ENCODE assay signal across 14 mouse cellular contexts in genomic region chr6:53759686-53760306, GRCm38 (mm10).
DNase-seq lines count a peak whose midpoint lies in the region; ATAC-seq and TF ChIP-seq lines count a peak whose summit lies in the region.
"Had no signal": no experiment of that assay in that cellular context is flagged by ENCODE, and none has a peak within 500 bp of the region (broad histone marks: within the 10 kb centered on the region; RNA-seq: fewer than 3 reads in every experiment).

No protein-coding gene starts in this region.

- no peaks in the 10 kb centered on the region for H3K36me3 ChIP-seq in heart, embryonic 13.5 days
- H3K36me3 ChIP-seq in heart, adult 2 months (ENCODE audit: control insufficient read depth, insufficient read depth, low read length), result no peaks in the 10 kb centered on the region
- H3K36me3 ChIP-seq in neural tube, embryonic 11.5 days (ENCODE audit: control insufficient read depth, insufficient read depth, low read length), result no peaks in the 10 kb centered on the region
- H3K36me3 ChIP-seq: limb, embryonic 15.5 days; lung, embryonic 15.5 days; neural tube, embryonic 12.5 days had no signal

- DNase-seq in heart, adult 2 months, result no peak
- DNase-seq in neural tube, embryonic 11.5 days (ENCODE audit: low spot score), result peak; percentile 14
- DNase-seq in neural tube, embryonic 10.5 days (ENCODE audit: extremely low spot score, low spot score), result no peak
- peak; percentile 30 for DNase-seq in brain, adult 2 months (ENCODE audit: low read depth, low spot score)
- no peak for DNase-seq in layer of hippocampus, adult 2 months (ENCODE audit: low spot score in 2 of 2)
- DNase-seq in urinary bladder, adult 2 months (ENCODE audit: low spot score), result no peak
- DNase-seq: cerebellum, postnatal 36 days; spleen, adult 18-20 months had no signal

- no peak for TF ChIP-seq POLR2A in heart, adult 2 months (IDR thresholded peaks at IDR 0.05; ENCODE audit: insufficient read depth, low read depth, low read length)

- H3K4me1 ChIP-seq in heart, embryonic 13.5 days, result peaks cover 18% of the 10 kb centered on the region
- 0 out of 2 replicates have a peak, but pooled peaks cover 1% of the 10 kb centered on the region for H3K4me1 ChIP-seq in heart, adult 2 months (ENCODE audit: control insufficient read depth, insufficient read depth, low read length)
- peaks cover 6% of the 10 kb centered on the region; the same call in 1 of the 2 replicates for H3K4me1 ChIP-seq in neural tube, embryonic 11.5 days (ENCODE audit: control insufficient read depth, insufficient read depth, low read length)

- H3K79me2 ChIP-seq in heart, adult 2 months (replicated peaks; ENCODE audit: control insufficient read depth, insufficient read depth, low read length), result no peaks in the 10 kb centered on the region

- no peaks in the 10 kb centered on the region for H3K27me3 ChIP-seq in heart, embryonic 13.5 days (replicated peaks)
- H3K27me3 ChIP-seq in heart, adult 2 months (ENCODE audit: control insufficient read depth, insufficient read depth, low read length), result no peaks in the 10 kb centered on the region
- no peaks in the 10 kb centered on the region for H3K27me3 ChIP-seq in neural tube, embryonic 11.5 days (ENCODE audit: control insufficient read depth, insufficient read depth, low read length)
- H3K27me3 ChIP-seq: limb, embryonic 15.5 days; lung, embryonic 15.5 days; neural tube, embryonic 12.5 days had no signal

- TF ChIP-seq EP300 in heart, adult 2 months (IDR thresholded peaks at IDR 0.05; ENCODE audit: insufficient read depth, low read depth, low read length), result no peak

- intact Hi-C loops in heart, adult 2 months (cut with DNase I), result no loop called here

- no peak for ATAC-seq in heart, embryonic 13.5 days (ENCODE audit: extremely low read depth, insufficient number of reproducible peaks, low FRiP score, low TSS enrichment)
- ATAC-seq in neural tube, embryonic 11.5 days (ENCODE audit: insufficient read depth, low FRiP score, low TSS enrichment), result no peak
- 0 out of 2 replicates have a peak, but pooled peaks have one; percentile 45 for ATAC-seq in megakaryocyte, adult 5-6 weeks (ENCODE audit: poor library complexity, severe bottlenecking)

- TF ChIP-seq CTCF in heart, adult 2 months (IDR thresholded peaks at IDR 0.05), result no peak
- no peak for TF ChIP-seq CTCF in layer of hippocampus, adult 2 months (conservative IDR thresholded peaks at IDR 0.05)

- WGBS in heart, embryonic 13.5 days, result 63% methylated on average over 3 of the region's 3 CpGs
- WGBS in heart, adult 2 months, result 54% methylated on average over 3 of the region's 3 CpGs
- WGBS in neural tube, embryonic 11.5 days, result 41% methylated on average over 3 of the region's 3 CpGs

- no peak overlapping the region for H3K4me3 ChIP-seq in heart, embryonic 13.5 days
- no peak overlapping the region for H3K4me3 ChIP-seq in heart, adult 2 months
- H3K4me3 ChIP-seq in neural tube, embryonic 11.5 days (ENCODE audit: low read depth, low read length), result no peak overlapping the region
- H3K4me3 ChIP-seq in layer of hippocampus, adult 2 months, result no peak overlapping the region
- H3K4me3 ChIP-seq: limb, embryonic 15.5 days; lung, embryonic 15.5 days; neural tube, embryonic 12.5 days had no signal

- H3K27ac ChIP-seq in heart, embryonic 13.5 days (replicated peaks), result peak overlapping the region; percentile 2; the same call in 1 of the 2 replicates
- H3K27ac ChIP-seq in heart, adult 2 months, result no peak overlapping the region
- H3K27ac ChIP-seq in neural tube, embryonic 11.5 days (ENCODE audit: low read depth, low read length), result no peak overlapping the region
- no peak overlapping the region for H3K27ac ChIP-seq in layer of hippocampus, adult 2 months
- H3K27ac ChIP-seq: lung, embryonic 15.5 days; neural tube, embryonic 12.5 days had no signal

- no peak overlapping the region for H3K4me2 ChIP-seq in heart, embryonic 13.5 days
- H3K4me2 ChIP-seq in neural tube, embryonic 11.5 days (ENCODE audit: low read depth), result no peak overlapping the region
- H3K4me2 ChIP-seq: limb, embryonic 15.5 days; lung, embryonic 15.5 days; neural tube, embryonic 12.5 days had no signal

- peaks cover 11% of the 10 kb centered on the region; the same call in 1 of the 2 replicates for H3K9me3 ChIP-seq in heart, embryonic 13.5 days
- no peaks in the 10 kb centered on the region for H3K9me3 ChIP-seq in neural tube, embryonic 11.5 days (ENCODE audit: control insufficient read depth, low read length)
- H3K9me3 ChIP-seq: limb, embryonic 15.5 days; neural tube, embryonic 12.5 days had no signal

- no peak overlapping the region for H3K9ac ChIP-seq in heart, embryonic 13.5 days
- H3K9ac ChIP-seq in heart, adult 2 months (ENCODE audit: low read depth, low read length), result no peak overlapping the region
- no peak overlapping the region for H3K9ac ChIP-seq in neural tube, embryonic 11.5 days (ENCODE audit: low read length)
- H3K9ac ChIP-seq: forebrain, postnatal 0 days; limb, embryonic 15.5 days; lung, embryonic 15.5 days; neural tube, embryonic 12.5 days had no signal

Comparison
In these comparisons a context has a peak if more than half of its experiments do, and no peak if none do; other contexts are left out.
1. DNase-seq: peak in neural tube, embryonic 11.5 days (single experiment) and brain, adult 2 months (single experiment); none in heart, adult 2 months (0 of 2), neural tube, embryonic 10.5 days (single experiment), layer of hippocampus, adult 2 months (0 of 2) and urinary bladder, adult 2 months (single experiment).